ENCODE assay signal across 11 mouse cellular contexts in the genomic region with DNA sequence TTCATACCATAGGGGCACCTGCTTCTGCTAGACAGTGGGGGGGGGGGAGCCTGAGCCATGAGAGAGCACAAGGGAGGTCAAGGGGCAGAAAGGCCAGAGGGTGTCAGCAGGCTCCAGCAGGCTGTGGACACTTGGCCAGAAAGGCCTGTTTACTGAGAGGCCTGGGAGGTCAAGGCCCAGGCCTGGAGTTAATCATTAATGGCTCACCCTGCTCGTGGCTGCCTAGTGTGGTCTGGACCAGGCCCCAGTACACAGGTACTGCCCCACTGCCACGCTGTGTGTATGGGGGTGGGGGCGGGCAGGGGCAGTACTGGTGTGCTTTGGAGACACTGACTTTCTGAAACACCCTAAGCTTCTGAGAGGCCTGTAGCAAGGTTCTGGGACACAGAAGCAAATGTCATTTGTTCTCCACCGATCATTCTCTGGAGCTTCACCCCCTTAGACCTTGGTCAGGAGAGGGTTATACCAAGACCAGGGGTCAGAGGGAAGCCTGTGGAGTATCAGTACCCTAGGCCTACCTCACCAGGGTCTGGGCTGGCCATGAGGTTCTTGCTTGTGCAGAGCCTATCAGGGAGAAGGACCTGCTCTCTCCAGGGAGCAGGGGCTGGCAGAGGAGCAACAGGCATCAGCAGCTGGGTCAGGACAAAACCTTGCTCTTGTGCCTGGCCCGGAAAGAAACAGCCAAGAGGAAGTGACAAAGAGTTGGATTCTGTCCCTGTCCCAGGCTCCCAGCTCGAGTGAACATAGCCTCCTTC. TPM values are rescaled to one million over a fixed set of nuclear protein-coding genes. Genes with fewer than 3 reads are reported as not detected.
A peak's percentile ranks its signal among the peaks of the same experiment; 100 is the strongest.
DNase-seq lines count a peak whose midpoint lies in the region; ATAC-seq and TF ChIP-seq lines count a peak whose summit lies in the region.
"Had no signal": no experiment of that assay in that cellular context is flagged by ENCODE, and none has a peak within 500 bp of the region (broad histone marks: within the 10 kb centered on the region; RNA-seq: fewer than 3 reads in every experiment).

No protein-coding gene starts in this region.

- WGBS in heart, embryonic 10.5 days, result 66% methylated on average over 6 of the region's 6 CpGs
- 44% methylated on average over 6 of the region's 6 CpGs for WGBS in liver, embryonic 12.5 days (ENCODE audit: insufficient replicate concordance)
- WGBS in stomach, postnatal 0 days, result 53% methylated on average over 6 of the region's 6 CpGs

- 0 out of 2 replicates have a peak overlapping the region, but pooled peaks have one; percentile 8 for H3K27ac ChIP-seq in heart, embryonic 10.5 days
- peak overlapping the region; percentile 52 for H3K27ac ChIP-seq in liver, embryonic 12.5 days
- no peak overlapping the region for H3K27ac ChIP-seq in stomach, postnatal 0 days (replicated peaks)
- H3K27ac ChIP-seq: embryonic facial prominence, embryonic 12.5 days; heart, embryonic 15.5 days had no signal

- H3K36me3 ChIP-seq in heart, embryonic 10.5 days, result no peaks in the 10 kb centered on the region
- no peaks in the 10 kb centered on the region for H3K36me3 ChIP-seq in liver, embryonic 12.5 days
- no peaks in the 10 kb centered on the region for H3K36me3 ChIP-seq in stomach, postnatal 0 days (ENCODE audit: control insufficient read depth, insufficient read depth, low read length)
- H3K36me3 ChIP-seq: embryonic facial prominence, embryonic 12.5 days; heart, embryonic 15.5 days; lung, embryonic 15.5 days had no signal

- no peak overlapping the region for H3K9ac ChIP-seq in liver, embryonic 12.5 days
- H3K9ac ChIP-seq in stomach, postnatal 0 days (ENCODE audit: low read length), result no peak overlapping the region
- H3K9ac ChIP-seq: embryonic facial prominence, embryonic 12.5 days; heart, embryonic 15.5 days; lung, embryonic 15.5 days had no signal

- TF ChIP-seq CTCF in stomach, postnatal 0 days (IDR thresholded peaks at IDR 0.05; ENCODE audit: low read depth), result no peak

- no peak for TF ChIP-seq EP300 in stomach, postnatal 0 days (optimal IDR thresholded peaks at IDR 0.05)

- H3K27me3 ChIP-seq in heart, embryonic 10.5 days (ENCODE audit: insufficient read depth, poor library complexity, severe bottlenecking), result peaks cover 13% of the 10 kb centered on the region
- H3K27me3 ChIP-seq in liver, embryonic 12.5 days (replicated peaks), result no peaks in the 10 kb centered on the region
- no peaks in the 10 kb centered on the region for H3K27me3 ChIP-seq in stomach, postnatal 0 days (ENCODE audit: control insufficient read depth, insufficient read depth, low read length)
- H3K27me3 ChIP-seq: CH12.LX; embryonic facial prominence, embryonic 12.5 days; heart, embryonic 15.5 days; lung, embryonic 15.5 days had no signal

- H3K4me3 ChIP-seq in heart, embryonic 10.5 days, result no peak overlapping the region
- no peak overlapping the region for H3K4me3 ChIP-seq in liver, embryonic 12.5 days
- H3K4me3 ChIP-seq in stomach, postnatal 0 days (ENCODE audit: low read depth, low read length), result no peak overlapping the region
- H3K4me3 ChIP-seq: embryonic facial prominence, embryonic 12.5 days; heart, embryonic 15.5 days; lung, embryonic 15.5 days had no signal

- no peaks in the 10 kb centered on the region for H3K9me3 ChIP-seq in heart, embryonic 10.5 days
- no peaks in the 10 kb centered on the region for H3K9me3 ChIP-seq in liver, embryonic 12.5 days (replicated peaks)
- no peaks in the 10 kb centered on the region for H3K9me3 ChIP-seq in stomach, postnatal 0 days (ENCODE audit: control insufficient read depth, low read length)
- H3K9me3 ChIP-seq: embryonic facial prominence, embryonic 12.5 days; heart, embryonic 15.5 days; lung, embryonic 15.5 days had no signal

- peak; percentile 84 for ATAC-seq in liver, embryonic 12.5 days
- ATAC-seq in stomach, postnatal 0 days (ENCODE audit: low FRiP score, low TSS enrichment), result peak; percentile 52

- H3K4me1 ChIP-seq in heart, embryonic 10.5 days, result peaks cover 23% of the 10 kb centered on the region
- peaks cover 36% of the 10 kb centered on the region for H3K4me1 ChIP-seq in liver, embryonic 12.5 days
- H3K4me1 ChIP-seq in stomach, postnatal 0 days (replicated peaks; ENCODE audit: control insufficient read depth, insufficient read depth), result no peaks in the 10 kb centered on the region; the same call in 1 of the 2 replicates

- H3K4me2 ChIP-seq in liver, embryonic 12.5 days, result no peak overlapping the region
- H3K4me2 ChIP-seq in stomach, postnatal 0 days (replicated peaks; ENCODE audit: low read depth), result no peak overlapping the region
- H3K4me2 ChIP-seq: embryonic facial prominence, embryonic 12.5 days; heart, embryonic 15.5 days; lung, embryonic 15.5 days had no signal

- no peak for DNase-seq in heart, embryonic 10.5 days (ENCODE audit: low spot score)
- DNase-seq in heart, adult 18-20 months, result no peak
- DNase-seq in kidney, adult 8-10 months, result peak; percentile 89 to 96
- peak; percentile 35 for DNase-seq in stomach, postnatal 0 days (ENCODE audit: low spot score)
- DNase-seq in spleen, adult 18-20 months, result no peak
- DNase-seq in right cerebral cortex, adult 2 months (ENCODE audit: low spot score in 2 of 2), result no peak

RNA-seq across cellular contexts. Expression of a gene that starts 24.9 kb away (rescaled TPM):
- 0.14 and 2.7 TPM in 2 replicates for polyA plus RNA-seq in heart, embryonic 10.5 days (2016; fragmentation: Nextera tagmentation; extraction: Ambion mirVana)
- 10 to 100 TPM in 1 of 2 experiments, 1 to 10 TPM in 1; 8.0 to 22.5 TPM for total RNA-seq in heart, adult 18-20 months (2021)
- 11.5 and 11.6 TPM in 2 replicates for polyA plus RNA-seq in liver, embryonic 12.5 days (2016; fragmentation: Nextera tagmentation; extraction: Ambion mirVana)
- 8.8 and 11.3 TPM in 2 replicates for polyA plus RNA-seq in stomach, postnatal 0 days (2015; fragmentation: Nextera tagmentation; extraction: Ambion mirVana)
- total RNA-seq: CH12.LX had no signal

RNA-seq across cellular contexts. Expression of a gene that starts 42.1 kb away (rescaled TPM):
- 0.14 and 0.49 TPM in 2 replicates for polyA plus RNA-seq in heart, embryonic 10.5 days (2016; fragmentation: Nextera tagmentation; extraction: Ambion mirVana)
- total RNA-seq in heart, adult 18-20 months (2021), result 1 to 10 TPM in 1 of 2 experiments, under 1 TPM in 1; 0.35 to 1.1 TPM
- polyA plus RNA-seq in liver, embryonic 12.5 days (2016; fragmentation: Nextera tagmentation; extraction: Ambion mirVana), result 0.59 and 1.4 TPM in 2 replicates
- polyA plus RNA-seq in stomach, postnatal 0 days (2015; fragmentation: Nextera tagmentation; extraction: Ambion mirVana), result 0.82 and 0.98 TPM in 2 replicates
- total RNA-seq: CH12.LX had no signal

Comparison
In these comparisons a context has a peak if more than half of its experiments do, and no peak if none do; other contexts are left out.
1. DNase-seq: peak in kidney, adult 8-10 months (2 of 2) and stomach, postnatal 0 days (single experiment); none in heart, embryonic 10.5 days (single experiment), heart, adult 18-20 months (0 of 2), spleen, adult 18-20 months (0 of 2) and right cerebral cortex, adult 2 months (0 of 2).